Mouse (Mus musculus) small intestine, adult 2 months (tissue): Measurements from ENCODE around the gene Btbd1. TPM values are rescaled to one million over a fixed set of nuclear protein-coding genes. Genes with fewer than 3 reads are reported as not detected.
A peak's percentile ranks its signal among the peaks of the same experiment; 100 is the strongest.

Source experiments
- H3K27ac ChIP-seq: fragments of 200-500 bp; 2 replicates; pipeline ENCODE4 v1.5.1; 2012; ENCODE audit warnings: low read depth, low read length, control low read depth, inconsistent platforms; ENCODE audit not compliant: insufficient read depth
- H3K27me3 ChIP-seq: fragments of 200-500 bp; 2 replicates; pipeline ENCODE4 v1.6.1; 2012; ENCODE audit warnings: mild to moderate bottlenecking, moderate library complexity, low read length, inconsistent platforms; ENCODE audit not compliant: control insufficient read depth, insufficient read depth
- H3K36me3 ChIP-seq: fragments of 200-500 bp; 2 replicates; pipeline ENCODE4 v1.6.1; 2012; ENCODE audit warnings: mild to moderate bottlenecking, low read length, control low read depth, inconsistent platforms; ENCODE audit not compliant: control insufficient read depth, insufficient read depth
- H3K4me1 ChIP-seq: fragments of 200-500 bp; 2 replicates; pipeline ENCODE4 v1.6.1; 2012; ENCODE audit warnings: low read length, inconsistent platforms, mixed read lengths; ENCODE audit not compliant: control insufficient read depth, insufficient read depth, insufficient read length
- H3K4me3 ChIP-seq: fragments of 200-500 bp; 2 replicates; pipeline ENCODE4 v1.5.1; 2012; ENCODE audit warnings: low read depth, mild to moderate bottlenecking, control low read depth, inconsistent platforms, low read length, moderate library complexity
- CTCF ChIP-seq: fragments of 200-500 bp; IDR thresholded peaks from 2 replicates; pipeline ENCODE4 v1.5.1; 2012; ENCODE audit warnings: low read depth, mild to moderate bottlenecking, control low read depth, inconsistent platforms, low read length, moderate library complexity, mixed read lengths; ENCODE audit not compliant: insufficient replicate concordance, insufficient read length; ENCODE audit errors: extremely low read depth
- POLR2A ChIP-seq: fragments of 200-500 bp; IDR thresholded peaks from 2 replicates; pipeline ENCODE4 v1.6.1; 2012; ENCODE audit warnings: low read depth, mild to moderate bottlenecking, control low read depth, inconsistent platforms, low read length, moderate library complexity
- WGBS: fragments of 180-500 bp; shearing (Covaris S2); methylation state at CpG from one replicate; pipeline ENCODE4 v1.1.7; 2018; 5-methylcytosine and 5-hydroxymethylcytosine counted together
- polyA plus RNA-seq: library from polyadenylated mRNA; depleted of rRNA; stranded (reverse); fragments of >200 nt; gene quantifications from 2 replicates; pipeline ENCODE4 v1.2.3, GENCODE M21; 2012; rRNA removed

Gene Btbd1
- 12.0 and 18.3 TPM in 2 replicates for polyA plus RNA-seq

DNA sequence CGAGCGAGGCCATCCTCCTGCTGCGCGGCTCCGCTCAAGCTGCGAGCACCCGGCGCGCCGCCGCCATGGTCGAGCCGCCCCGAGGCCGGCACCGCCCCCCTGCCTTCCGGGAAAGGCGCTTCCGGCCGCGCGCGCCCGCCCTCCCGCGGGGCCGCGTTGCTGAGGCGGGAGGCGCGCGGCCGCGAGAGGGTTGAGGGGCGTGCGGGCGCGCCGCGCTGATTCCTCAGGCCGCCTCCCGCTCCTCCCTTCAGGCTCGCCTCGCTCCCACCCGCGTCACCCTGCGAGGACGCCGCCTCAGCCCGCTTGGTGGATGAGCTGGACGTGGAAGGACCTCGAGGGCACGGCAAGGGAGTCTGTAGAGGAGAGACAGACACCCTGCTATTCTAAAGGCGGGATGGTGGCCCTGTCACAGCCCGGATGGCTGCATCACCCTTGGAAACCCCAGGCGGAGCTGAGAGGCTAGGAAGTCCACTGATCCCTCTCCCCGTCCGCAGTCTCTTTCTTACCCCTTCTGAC is at the start of gene Btbd1:
Gene Btbd1 (minus strand): TSS at position 53 of the 516 bp plus-strand sequence.
- TF ChIP-seq POLR2A (peak; percentile 62; the same call in 1 of the 2 replicates), CTCF (no peak)
- WGBS = under 1% methylated on average over 56 of the region's 58 CpGs
- Histone ChIP-seq H3K4me1 (peaks cover 12% of the 10 kb centered on the region; the same call in 1 of the 2 replicates), H3K4me3 (peak within 1 kb of the TSS; percentile 80), H3K36me3 (no peaks in the 10 kb centered on the region), H3K27me3 (no peaks in the 10 kb centered on the region), H3K27ac (peak within 1 kb of the TSS; percentile 61)

DNA sequence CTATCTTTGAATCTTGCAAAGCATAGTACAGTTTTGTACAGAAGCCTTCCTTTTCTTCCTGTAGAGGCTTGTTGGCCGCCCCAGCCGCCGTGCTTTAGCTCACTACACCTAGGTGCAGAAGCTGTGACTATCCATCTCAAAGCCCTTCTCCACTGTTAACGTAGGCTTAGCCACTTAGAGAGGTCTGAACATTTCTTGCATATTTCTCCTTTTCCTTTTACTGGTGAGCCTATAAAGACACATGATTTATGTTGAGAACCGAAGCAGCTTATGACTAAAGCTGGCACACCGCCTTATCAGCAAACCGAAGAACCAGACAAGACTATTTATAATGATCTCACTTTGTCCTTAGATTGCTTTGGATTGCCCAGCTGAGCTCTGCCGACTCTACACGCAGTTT is 46.1 kb upstream of the Btbd1 start:
- H3K4me1 ChIP-seq = no peaks in the 10 kb centered on the region
- 54% methylated on average over 9 of the region's 9 CpGs for WGBS
- no peak overlapping the region for H3K4me3 ChIP-seq
- no peaks in the 10 kb centered on the region for H3K27me3 ChIP-seq
- TF ChIP-seq POLR2A = no peak
- no peak for TF ChIP-seq CTCF
- no peaks in the 10 kb centered on the region for H3K36me3 ChIP-seq
- no peak overlapping the region for H3K27ac ChIP-seq

DNA sequence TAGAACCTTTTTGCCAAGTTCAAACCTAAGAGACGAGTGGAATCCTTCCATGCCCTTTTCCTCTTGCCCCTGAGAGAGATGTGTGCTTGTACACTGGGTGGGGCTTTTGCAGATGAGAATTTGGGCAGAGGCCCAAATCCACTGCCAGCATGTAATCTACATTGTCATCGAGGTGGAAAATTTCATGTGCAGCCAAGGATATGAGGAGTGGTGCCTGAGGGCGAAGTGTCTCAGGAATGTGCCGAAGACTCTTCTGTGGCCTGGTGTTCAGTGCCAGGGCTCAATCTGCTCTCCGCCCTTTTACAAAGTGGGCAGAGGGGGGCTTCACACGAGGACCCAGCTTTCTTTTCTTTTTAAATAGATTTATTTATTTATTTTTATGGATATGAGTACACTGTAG is 45.4 kb upstream of the Btbd1 start:
- no peaks in the 10 kb centered on the region for H3K27me3 ChIP-seq
- H3K4me3 ChIP-seq = no peak overlapping the region
- no peak overlapping the region for H3K27ac ChIP-seq
- no peaks in the 10 kb centered on the region for H3K36me3 ChIP-seq
- H3K4me1 ChIP-seq = no peaks in the 10 kb centered on the region
- TF ChIP-seq POLR2A (no peak), CTCF (no peak)
- WGBS = 63% methylated on average over 6 of the region's 6 CpGs

DNA sequence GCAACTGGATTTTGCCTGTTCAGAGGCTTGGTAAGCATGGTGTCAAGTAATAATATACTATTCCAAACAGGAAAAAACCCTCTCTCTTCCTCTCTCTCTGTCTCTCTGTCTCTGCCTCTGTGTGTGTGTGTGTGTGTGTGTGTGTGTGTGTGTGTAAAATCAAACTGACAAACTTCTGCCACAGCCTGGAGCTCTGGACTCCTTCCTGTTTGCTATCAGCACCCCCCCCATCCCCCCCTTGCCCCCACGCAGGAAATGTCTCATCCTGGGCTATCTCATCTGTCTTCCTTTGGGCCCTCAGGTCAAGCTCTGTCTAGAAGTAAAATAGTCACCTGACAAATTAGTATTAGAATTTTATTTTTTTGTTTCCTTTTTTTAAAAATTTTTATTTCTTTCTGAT is 44.6 kb upstream of the Btbd1 start:
- Histone ChIP-seq H3K36me3 (no peaks in the 10 kb centered on the region), H3K27ac (no peak overlapping the region), H3K27me3 (no peaks in the 10 kb centered on the region), H3K4me3 (no peak overlapping the region), H3K4me1 (no peaks in the 10 kb centered on the region)
- TF ChIP-seq POLR2A (no peak), CTCF (no peak)
- 35% methylated on average over 1 of the region's 1 CpGs for WGBS

DNA sequence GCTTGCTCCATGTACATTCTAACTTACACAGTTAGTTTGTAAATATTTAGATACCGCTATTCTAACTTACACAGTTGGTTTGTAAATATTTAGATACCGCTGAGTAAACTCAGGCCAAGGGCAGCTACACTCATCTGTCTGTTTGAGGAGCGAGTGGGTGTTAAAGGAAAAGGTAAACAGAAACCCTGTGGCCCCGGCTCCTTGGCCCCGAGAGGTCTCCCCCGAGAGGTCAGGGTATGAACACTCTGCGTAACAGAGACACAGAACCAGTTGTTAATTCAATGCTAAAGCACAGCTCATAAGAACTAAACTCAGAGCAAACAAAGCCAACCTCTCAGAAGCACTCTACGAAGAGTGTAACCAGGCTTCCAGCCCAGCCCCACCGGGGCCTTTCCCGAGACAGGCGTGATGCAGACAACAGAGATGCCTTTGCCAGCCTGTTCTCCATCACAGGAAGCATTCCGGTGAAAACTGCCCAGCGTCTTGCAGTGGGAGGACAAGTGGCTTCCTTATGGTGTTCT is 43.3 kb upstream of the Btbd1 start:
- no peak overlapping the region for H3K4me3 ChIP-seq
- H3K27me3 ChIP-seq = no peaks in the 10 kb centered on the region
- no peak for TF ChIP-seq POLR2A
- no peak overlapping the region for H3K27ac ChIP-seq
- no peaks in the 10 kb centered on the region for H3K4me1 ChIP-seq
- 36% methylated on average over 13 of the region's 13 CpGs for WGBS
- H3K36me3 ChIP-seq = no peaks in the 10 kb centered on the region

DNA sequence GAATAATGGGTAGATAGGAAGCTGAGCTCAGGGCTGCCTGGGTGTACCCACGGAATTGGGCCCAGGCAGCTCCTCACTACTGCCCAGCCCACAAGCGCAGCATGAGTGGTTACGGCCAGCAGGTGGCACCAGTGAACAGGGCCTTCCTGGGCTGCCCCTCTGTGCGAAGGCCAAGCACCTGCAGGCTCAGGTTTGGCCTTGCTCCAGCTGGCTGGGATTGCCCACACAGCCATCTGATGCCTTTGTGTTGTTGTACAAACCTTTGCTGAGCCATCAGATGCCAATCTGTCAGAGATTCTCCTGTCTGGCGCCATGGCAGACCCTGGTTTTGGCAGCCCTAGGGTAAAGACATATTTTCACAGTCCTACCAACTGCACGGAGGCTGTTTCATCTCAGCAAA is 38.9 kb upstream of the Btbd1 start:
- WGBS = 23% methylated on average over 6 of the region's 6 CpGs
- Histone ChIP-seq H3K36me3 (no peaks in the 10 kb centered on the region), H3K4me1 (peaks cover 7% of the 10 kb centered on the region; the same call in 1 of the 2 replicates), H3K4me3 (no peak overlapping the region), H3K27ac (no peak overlapping the region), H3K27me3 (no peaks in the 10 kb centered on the region)
- TF ChIP-seq POLR2A (no peak), CTCF (peak; percentile 82)

DNA sequence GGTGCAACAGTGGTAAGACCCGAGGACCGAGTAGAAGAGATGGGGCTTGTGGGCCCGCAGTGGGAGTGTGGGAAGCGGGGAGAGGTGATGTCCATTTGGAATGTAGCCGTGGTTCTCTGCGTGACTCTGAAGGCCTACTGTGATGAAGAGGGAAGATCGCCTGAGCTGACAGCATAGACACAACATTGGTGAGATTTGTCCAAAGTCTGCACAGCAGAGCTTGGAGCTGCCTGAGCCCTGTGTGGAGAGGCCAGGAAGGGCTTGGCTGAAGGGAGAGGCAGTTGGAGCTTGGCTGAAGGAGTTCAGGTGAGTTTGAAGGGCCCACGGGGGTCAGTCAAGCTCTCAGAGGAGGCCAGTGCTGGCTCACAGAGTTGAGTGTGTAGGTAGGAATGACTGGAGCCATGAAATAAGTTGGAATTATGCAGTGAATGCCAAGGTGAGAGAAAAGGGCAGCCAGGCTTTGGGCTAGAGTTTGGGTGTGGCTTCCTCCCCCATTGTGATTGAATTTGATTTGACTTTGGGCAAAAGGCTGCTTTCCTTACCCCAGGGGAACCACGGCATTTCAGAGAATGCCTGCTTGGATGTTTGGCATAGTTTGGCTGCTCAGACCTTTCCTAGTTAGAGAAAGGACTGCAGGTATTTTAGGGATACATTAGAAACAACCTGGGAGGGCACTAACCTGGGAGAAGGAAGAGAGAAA is 38.1 kb upstream of the Btbd1 start:
- peak overlapping the region; percentile 22; the same call in 1 of the 2 replicates for H3K27ac ChIP-seq
- no peak for TF ChIP-seq CTCF
- no peak for TF ChIP-seq POLR2A
- WGBS = 80% methylated on average over 9 of the region's 9 CpGs
- H3K4me1 ChIP-seq = peaks cover 7% of the 10 kb centered on the region; the same call in 1 of the 2 replicates
- no peaks in the 10 kb centered on the region for H3K36me3 ChIP-seq
- no peaks in the 10 kb centered on the region for H3K27me3 ChIP-seq
- H3K4me3 ChIP-seq = no peak overlapping the region
